Mouse (Mus musculus): ENCODE measurements around the gene Slc6a3. TPM values are rescaled to one million over a fixed set of nuclear protein-coding genes. Genes with fewer than 3 reads are reported as not detected.

The Slc6a3 gene
- 0.09 and 0.12 TPM in 2 replicates for polyA plus RNA-seq (2015; fragmentation: Nextera tagmentation; extraction: Ambion mirVana)

DNA sequence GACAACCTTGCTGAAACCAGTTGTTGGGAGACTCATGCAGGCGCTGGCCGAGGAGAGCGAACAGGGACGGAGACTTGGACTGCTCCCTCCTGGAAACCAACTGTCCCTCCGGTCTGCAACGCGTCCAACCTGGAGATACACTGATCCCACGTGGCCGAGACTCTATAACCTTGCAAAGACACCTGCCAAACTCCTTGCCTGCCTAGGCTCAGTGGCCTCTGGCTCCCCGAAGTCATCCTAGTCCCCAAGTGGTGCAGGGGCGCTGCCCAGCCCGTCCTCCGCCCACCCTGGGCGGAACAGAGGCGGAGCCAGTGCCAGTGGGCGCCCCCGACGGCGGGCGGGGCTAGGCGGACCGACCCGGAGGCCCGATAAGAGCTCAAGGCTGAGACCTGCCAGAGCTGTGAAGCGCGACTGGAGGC is at the start of gene Slc6a3:
Gene Slc6a3 (plus strand): TSS at position 345 of the 419 bp plus-strand sequence.
- peaks cover 5% of the 10 kb centered on the region for H3K4me1 ChIP-seq (ENCODE audit: control insufficient read depth, insufficient read depth, low read length)
- H3K9me3 ChIP-seq (replicated peaks; ENCODE audit: control insufficient read depth, low read length) = no peaks in the 10 kb centered on the region
- H3K27ac ChIP-seq (ENCODE audit: low read length) = no peak within 1 kb of the TSS
- H3K27me3 ChIP-seq (ENCODE audit: control insufficient read depth, insufficient read depth, low read length) = peaks cover 28% of the 10 kb centered on the region
- peak within 1 kb of the TSS; percentile 61 for H3K9ac ChIP-seq (ENCODE audit: low read length)
- no peaks in the 10 kb centered on the region for H3K36me3 ChIP-seq (ENCODE audit: control insufficient read depth, insufficient read depth, low read length)
- 1% methylated on average over 26 of the region's 26 CpGs for WGBS
- H3K4me3 ChIP-seq (replicated peaks; ENCODE audit: low read length) = peak within 1 kb of the TSS; percentile 50
- peak within 1 kb of the TSS; percentile 83 for H3K4me2 ChIP-seq (ENCODE audit: low read depth, low read length)
- peak; percentile 90; the same call in 1 of the 2 replicates for ATAC-seq (ENCODE audit: insufficient read depth, low FRiP score)

DNA sequence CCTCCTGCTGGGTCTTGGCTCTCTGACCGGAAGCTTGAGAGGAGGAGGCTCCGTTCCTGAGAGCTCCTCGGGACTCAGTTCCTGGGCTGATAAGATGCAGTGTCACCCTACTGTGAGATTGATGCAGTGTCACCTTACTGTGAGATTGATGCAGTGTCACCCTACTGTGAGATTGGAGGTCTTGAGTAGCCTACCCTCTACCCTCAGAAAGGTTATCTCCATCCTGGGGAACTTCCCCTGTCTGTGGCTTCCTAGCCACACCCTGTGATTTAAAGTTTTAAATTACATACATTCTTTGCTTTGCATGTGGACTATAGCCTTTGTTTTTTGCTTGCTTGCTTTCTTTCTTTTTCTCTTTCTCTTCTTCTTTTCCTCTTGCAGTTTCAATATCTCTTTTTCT is 48.4 kb upstream of the Slc6a3 start:
- peaks cover 19% of the 10 kb centered on the region for H3K36me3 ChIP-seq (ENCODE audit: control insufficient read depth, insufficient read depth, low read length)
- 48% methylated on average over 3 of the region's 3 CpGs for WGBS
- H3K9ac ChIP-seq (ENCODE audit: low read length) = no peak overlapping the region
- H3K4me2 ChIP-seq (ENCODE audit: low read depth, low read length) = no peak overlapping the region
- H3K9me3 ChIP-seq (replicated peaks; ENCODE audit: control insufficient read depth, low read length) = peaks cover 10% of the 10 kb centered on the region; the same call in 1 of the 2 replicates
- ATAC-seq (ENCODE audit: insufficient read depth, low FRiP score) = no peak
- H3K27me3 ChIP-seq (ENCODE audit: control insufficient read depth, insufficient read depth, low read length) = no peaks in the 10 kb centered on the region
- H3K4me1 ChIP-seq (ENCODE audit: control insufficient read depth, insufficient read depth, low read length) = 0 out of 2 replicates have a peak, but pooled peaks cover 4% of the 10 kb centered on the region
- no peak overlapping the region for H3K4me3 ChIP-seq (replicated peaks; ENCODE audit: low read length)
- no peak overlapping the region for H3K27ac ChIP-seq (ENCODE audit: low read length)

DNA sequence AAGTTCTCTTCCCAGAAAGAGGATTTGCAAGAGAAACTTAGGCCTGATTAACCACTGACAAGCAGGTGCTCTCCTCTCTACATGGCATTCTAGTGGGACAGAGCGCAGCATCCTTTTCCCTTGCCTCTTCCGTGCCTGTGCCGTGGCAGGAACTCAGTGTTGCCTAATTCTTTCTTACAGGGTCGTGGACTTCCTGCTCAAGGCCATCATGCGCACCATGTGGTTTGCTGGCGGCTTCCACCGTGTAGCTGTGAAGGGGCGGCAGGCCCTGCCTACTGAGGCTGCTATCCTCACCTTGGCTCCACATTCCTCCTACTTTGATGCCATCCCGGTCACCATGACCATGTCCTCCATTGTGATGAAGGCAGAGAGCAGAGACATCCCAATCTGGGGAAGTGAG is 47.8 kb upstream of the Slc6a3 start:
- Histone ChIP-seq H3K4me3 (replicated peaks; ENCODE audit: low read length) (no peak overlapping the region), H3K9me3 (replicated peaks; ENCODE audit: control insufficient read depth, low read length) (peaks cover 10% of the 10 kb centered on the region; the same call in 1 of the 2 replicates), H3K9ac (ENCODE audit: low read length) (no peak overlapping the region), H3K4me2 (ENCODE audit: low read depth, low read length) (no peak overlapping the region), H3K27ac (ENCODE audit: low read length) (no peak overlapping the region), H3K36me3 (ENCODE audit: control insufficient read depth, insufficient read depth, low read length) (peaks cover 19% of the 10 kb centered on the region), H3K4me1 (ENCODE audit: control insufficient read depth, insufficient read depth, low read length) (0 out of 2 replicates have a peak, but pooled peaks cover 4% of the 10 kb centered on the region), H3K27me3 (ENCODE audit: control insufficient read depth, insufficient read depth, low read length) (no peaks in the 10 kb centered on the region)
- 79% methylated on average over 9 of the region's 9 CpGs for WGBS
- no peak for ATAC-seq (ENCODE audit: insufficient read depth, low FRiP score)

DNA sequence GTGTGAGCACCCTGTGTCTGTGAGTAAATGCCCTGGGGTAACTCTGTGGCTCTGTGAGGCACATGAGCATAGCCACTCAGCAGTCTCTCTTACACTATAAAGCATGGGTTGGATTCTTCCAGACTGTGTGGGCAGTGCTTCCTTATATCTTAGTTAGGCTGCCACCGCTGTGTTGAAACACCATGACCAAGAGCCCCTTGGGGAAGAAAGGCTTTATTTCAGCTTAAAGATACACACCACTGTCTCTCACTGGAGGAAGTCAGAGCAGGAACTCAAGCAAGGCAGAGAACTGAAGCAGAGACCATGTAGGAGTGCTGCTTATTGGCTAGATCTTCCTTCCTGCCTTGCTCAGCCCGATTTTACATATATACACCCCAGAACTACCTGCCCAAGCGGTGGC is 46.6 kb upstream of the Slc6a3 start:
- Histone ChIP-seq H3K4me1 (ENCODE audit: control insufficient read depth, insufficient read depth, low read length) (no peaks in the 10 kb centered on the region), H3K4me3 (replicated peaks; ENCODE audit: low read length) (no peak overlapping the region), H3K36me3 (ENCODE audit: control insufficient read depth, insufficient read depth, low read length) (peaks cover 19% of the 10 kb centered on the region), H3K27me3 (ENCODE audit: control insufficient read depth, insufficient read depth, low read length) (no peaks in the 10 kb centered on the region), H3K27ac (ENCODE audit: low read length) (no peak overlapping the region), H3K4me2 (ENCODE audit: low read depth, low read length) (no peak overlapping the region), H3K9ac (ENCODE audit: low read length) (no peak overlapping the region), H3K9me3 (replicated peaks; ENCODE audit: control insufficient read depth, low read length) (peaks cover 10% of the 10 kb centered on the region; the same call in 1 of the 2 replicates)
- ATAC-seq (ENCODE audit: insufficient read depth, low FRiP score) = no peak
- 88% methylated on average over 3 of the region's 3 CpGs for WGBS

DNA sequence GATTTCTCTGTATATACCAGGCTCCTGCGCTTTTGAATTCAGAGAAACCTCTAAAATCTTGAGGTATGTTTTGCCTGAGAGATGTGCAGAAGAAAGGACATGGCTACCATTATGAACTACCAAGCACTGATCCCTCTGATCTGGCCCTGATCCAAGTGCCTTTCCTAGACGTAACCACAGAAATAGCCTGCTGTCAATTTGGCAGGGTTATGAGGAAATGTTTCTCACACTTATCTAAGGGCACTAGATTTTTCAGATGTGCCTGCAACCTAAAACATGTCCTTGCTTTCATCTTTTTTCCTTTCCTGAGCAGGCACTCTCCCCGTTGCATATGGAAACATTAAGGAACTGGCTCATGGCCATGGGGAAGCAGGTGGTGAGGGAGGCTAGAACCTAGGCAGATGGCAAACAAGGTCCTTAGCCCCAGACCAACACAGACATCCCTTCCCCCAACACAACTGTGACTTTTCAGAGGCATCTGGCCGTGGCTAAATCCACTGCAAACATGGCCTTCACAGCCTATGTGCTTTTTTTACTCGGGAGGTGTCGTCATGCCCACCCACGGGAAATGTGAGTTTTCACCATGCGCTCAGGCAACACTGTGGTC is 45.9 kb upstream of the Slc6a3 start:
- H3K9ac ChIP-seq (ENCODE audit: low read length) = no peak overlapping the region
- WGBS = 77% methylated on average over 8 of the region's 8 CpGs
- no peak for ATAC-seq (ENCODE audit: insufficient read depth, low FRiP score)

DNA sequence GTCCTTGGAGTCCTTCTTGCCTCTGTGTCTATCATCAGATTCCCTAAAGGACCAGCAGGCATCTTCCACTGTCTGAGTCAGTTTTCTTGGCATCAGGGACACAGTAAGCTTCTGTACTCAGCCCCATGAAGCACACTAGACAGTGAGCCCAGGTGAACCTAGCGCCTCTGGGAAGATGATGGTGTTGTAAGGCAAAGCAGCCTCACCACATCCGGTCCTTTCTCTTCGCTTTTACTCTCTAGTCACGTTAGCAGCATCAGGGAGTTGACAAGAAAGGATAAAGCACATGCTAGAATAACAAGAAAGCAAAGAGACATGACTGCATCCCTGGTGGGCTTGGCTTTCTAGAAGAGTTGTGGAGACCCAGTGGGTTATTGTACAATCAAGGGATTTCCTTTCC is 43.4 kb upstream of the Slc6a3 start:
- Histone ChIP-seq H3K4me2 (ENCODE audit: low read depth, low read length) (no peak overlapping the region), H3K36me3 (ENCODE audit: control insufficient read depth, insufficient read depth, low read length) (peaks cover 6% of the 10 kb centered on the region)

More for the DNA sequence above, 45.9 kb upstream of the Slc6a3 start:
- H3K36me3 ChIP-seq (ENCODE audit: control insufficient read depth, insufficient read depth, low read length) = peaks cover 16% of the 10 kb centered on the region
- H3K4me1 ChIP-seq (ENCODE audit: control insufficient read depth, insufficient read depth, low read length) = no peaks in the 10 kb centered on the region
- H3K4me2 ChIP-seq (ENCODE audit: low read depth, low read length) = no peak overlapping the region
- no peak overlapping the region for H3K27ac ChIP-seq (ENCODE audit: low read length)
- peaks cover 10% of the 10 kb centered on the region; the same call in 1 of the 2 replicates for H3K9me3 ChIP-seq (replicated peaks; ENCODE audit: control insufficient read depth, low read length)
- no peak overlapping the region for H3K4me3 ChIP-seq (replicated peaks; ENCODE audit: low read length)
- no peaks in the 10 kb centered on the region for H3K27me3 ChIP-seq (ENCODE audit: control insufficient read depth, insufficient read depth, low read length)

DNA sequence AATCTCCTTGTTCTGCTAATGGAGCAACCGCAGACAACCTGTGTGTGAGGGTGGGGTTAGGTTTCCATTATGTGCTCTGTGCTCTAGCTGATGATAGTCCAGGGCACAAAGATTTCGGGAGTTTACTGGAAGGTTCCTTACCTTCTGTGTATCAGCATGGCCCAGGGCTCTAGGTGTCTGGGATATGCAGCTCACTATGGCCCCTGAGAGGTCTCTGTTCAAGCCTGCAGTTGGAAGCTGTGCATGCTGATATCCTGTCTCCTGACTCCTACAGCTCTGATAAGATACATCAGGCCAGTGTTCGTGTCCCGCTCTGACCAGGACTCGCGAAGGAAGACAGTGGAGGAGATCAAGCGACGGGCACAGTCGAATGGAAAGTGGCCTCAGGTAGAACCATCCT is 42.0 kb upstream of the Slc6a3 start:
- no peak for ATAC-seq (ENCODE audit: insufficient read depth, low FRiP score)
- WGBS = 93% methylated on average over 9 of the region's 9 CpGs
- H3K36me3 ChIP-seq (ENCODE audit: control insufficient read depth, insufficient read depth, low read length) = peaks cover 6% of the 10 kb centered on the region

More for the DNA sequence above, 43.4 kb upstream of the Slc6a3 start:
- Histone ChIP-seq H3K27ac (ENCODE audit: low read length) (no peak overlapping the region), H3K9ac (ENCODE audit: low read length) (no peak overlapping the region), H3K4me3 (replicated peaks; ENCODE audit: low read length) (no peak overlapping the region), H3K9me3 (replicated peaks; ENCODE audit: control insufficient read depth, low read length) (no peaks in the 10 kb centered on the region), H3K4me1 (ENCODE audit: control insufficient read depth, insufficient read depth, low read length) (no peaks in the 10 kb centered on the region), H3K27me3 (ENCODE audit: control insufficient read depth, insufficient read depth, low read length) (no peaks in the 10 kb centered on the region)
- ATAC-seq (ENCODE audit: insufficient read depth, low FRiP score) = no peak
- WGBS = 89% methylated on average over 4 of the region's 4 CpGs

DNA sequence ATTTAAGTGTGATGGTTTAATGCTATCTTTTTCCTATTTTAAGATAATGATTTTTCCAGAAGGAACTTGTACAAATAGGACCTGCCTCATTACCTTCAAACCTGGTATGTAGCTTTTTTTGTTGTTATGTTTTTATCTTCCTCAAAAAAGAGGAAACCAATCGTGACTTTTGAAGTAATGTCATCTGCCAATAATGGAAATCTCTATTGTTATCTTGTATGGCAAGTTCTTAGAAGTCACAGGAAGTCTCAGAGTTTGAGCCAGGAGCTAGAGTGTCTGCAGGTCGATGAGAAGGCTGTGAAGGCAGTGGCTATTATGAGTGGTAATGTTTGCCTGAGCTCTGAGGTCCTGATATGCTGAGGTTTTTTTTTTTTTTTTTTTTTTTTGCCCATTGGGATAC is 40.4 kb upstream of the Slc6a3 start:
- H3K27ac ChIP-seq (ENCODE audit: low read length) = no peak overlapping the region
- H3K9me3 ChIP-seq (replicated peaks; ENCODE audit: control insufficient read depth, low read length) = no peaks in the 10 kb centered on the region
- H3K4me1 ChIP-seq (ENCODE audit: control insufficient read depth, insufficient read depth, low read length) = no peaks in the 10 kb centered on the region
- no peaks in the 10 kb centered on the region for H3K27me3 ChIP-seq (ENCODE audit: control insufficient read depth, insufficient read depth, low read length)
- H3K4me3 ChIP-seq (replicated peaks; ENCODE audit: low read length) = no peak overlapping the region
- no peak for ATAC-seq (ENCODE audit: insufficient read depth, low FRiP score)
- H3K36me3 ChIP-seq (ENCODE audit: control insufficient read depth, insufficient read depth, low read length) = peaks cover 7% of the 10 kb centered on the region
- H3K4me2 ChIP-seq (ENCODE audit: low read depth, low read length) = no peak overlapping the region
- 64% methylated on average over 2 of the region's 2 CpGs for WGBS
- H3K9ac ChIP-seq (ENCODE audit: low read length) = no peak overlapping the region

More for the DNA sequence above, 42.0 kb upstream of the Slc6a3 start:
- H3K4me1 ChIP-seq (ENCODE audit: control insufficient read depth, insufficient read depth, low read length) = no peaks in the 10 kb centered on the region
- H3K4me3 ChIP-seq (replicated peaks; ENCODE audit: low read length) = no peak overlapping the region
- H3K9me3 ChIP-seq (replicated peaks; ENCODE audit: control insufficient read depth, low read length) = no peaks in the 10 kb centered on the region
- no peak overlapping the region for H3K4me2 ChIP-seq (ENCODE audit: low read depth, low read length)
- no peaks in the 10 kb centered on the region for H3K27me3 ChIP-seq (ENCODE audit: control insufficient read depth, insufficient read depth, low read length)
- H3K27ac ChIP-seq (ENCODE audit: low read length) = no peak overlapping the region
- no peak overlapping the region for H3K9ac ChIP-seq (ENCODE audit: low read length)

DNA sequence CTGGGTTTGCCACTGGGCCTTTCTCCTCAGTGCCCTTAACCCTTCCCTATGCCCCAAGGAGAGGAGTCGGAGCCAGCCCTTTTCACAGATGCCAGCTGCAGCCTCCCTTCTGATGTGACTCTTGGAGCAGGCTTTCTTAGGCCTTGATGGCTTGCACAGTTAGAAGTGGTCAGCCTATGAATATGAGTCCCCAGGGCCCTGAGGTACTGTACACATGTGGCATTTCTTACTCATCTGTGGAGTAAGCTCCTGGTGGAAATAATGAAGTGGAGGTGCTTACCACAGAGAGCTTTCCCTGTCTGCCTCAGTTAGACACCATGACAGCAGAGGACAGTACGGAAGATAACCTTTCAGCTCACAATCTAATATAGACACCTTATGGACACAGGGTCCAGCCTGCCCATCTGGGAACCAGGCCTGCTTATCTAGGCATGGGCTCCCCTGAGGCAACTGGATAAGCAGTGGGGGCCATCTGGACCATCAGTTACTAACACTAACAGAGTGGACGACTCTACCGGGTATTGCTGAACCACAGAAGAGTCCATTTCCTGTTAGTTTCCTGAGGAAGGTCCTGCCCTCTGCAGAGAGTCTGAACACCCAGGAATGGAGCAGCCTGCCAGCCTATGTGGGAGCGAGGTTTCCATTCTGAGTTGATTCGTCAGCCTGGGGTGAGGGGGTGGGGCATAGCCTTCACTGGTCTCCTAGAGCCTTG is 36.5 kb upstream of the Slc6a3 start:
- peak; percentile 51; the same call in 1 of the 2 replicates for ATAC-seq (ENCODE audit: insufficient read depth, low FRiP score)
- Histone ChIP-seq H3K9ac (ENCODE audit: low read length) (no peak overlapping the region), H3K36me3 (ENCODE audit: control insufficient read depth, insufficient read depth, low read length) (peaks cover 11% of the 10 kb centered on the region; the same call in 1 of the 2 replicates), H3K27ac (ENCODE audit: low read length) (no peak overlapping the region), H3K27me3 (ENCODE audit: control insufficient read depth, insufficient read depth, low read length) (no peaks in the 10 kb centered on the region), H3K4me2 (ENCODE audit: low read depth, low read length) (no peak overlapping the region), H3K4me1 (ENCODE audit: control insufficient read depth, insufficient read depth, low read length) (no peaks in the 10 kb centered on the region), H3K4me3 (replicated peaks; ENCODE audit: low read length) (no peak overlapping the region), H3K9me3 (replicated peaks; ENCODE audit: control insufficient read depth, low read length) (no peaks in the 10 kb centered on the region)
- 78% methylated on average over 6 of the region's 6 CpGs for WGBS
